Mouse (Mus musculus): ENCODE measurements around the gene Loxl4. TPM values are rescaled to one million over a fixed set of nuclear protein-coding genes. Genes with fewer than 3 reads are reported as not detected.

Loxl4 gene
- polyA plus RNA-seq, 1 experiment from 2014 or later = 0.13 TPM

- WGBS = 88% methylated on average over 3 of the region's 3 CpGs
- Histone ChIP-seq H3K36me3 (ENCODE audit: poor library complexity, severe bottlenecking) (peaks cover 10% of the 10 kb centered on the region; the same call in 1 of the 2 replicates), H3K4me3 (no peak overlapping the region), H3K9ac (no peak overlapping the region), H3K4me1 (no peaks in the 10 kb centered on the region), H3K4me2 (no peak overlapping the region), H3K27me3 (no peaks in the 10 kb centered on the region), H3K27ac (no peak overlapping the region), H3K9me3 (replicated peaks) (no peaks in the 10 kb centered on the region)
- ATAC-seq = no peak
Observed at GRCm38 (mm10) chr19:42558701-42559100, 53.9 kb downstream of the Loxl4 start.

Other genes with a start within 250 kb of the Loxl4 start
- gene Crtac1, start 181.0 kb downstream of the Loxl4 start, polyA plus RNA-seq (2015; fragmentation: Nextera tagmentation; extraction: Ambion mirVana) = 12.0 and 14.1 TPM in 2 replicates
- 15.9 and 18.1 TPM in 2 replicates for gene R3hcc1l, start 94.1 kb downstream of the Loxl4 start, polyA plus RNA-seq (2015; fragmentation: Nextera tagmentation; extraction: Ambion mirVana)
- 1.1 TPM in 2 replicates for gene Pyroxd2, start 140.0 kb upstream of the Loxl4 start, polyA plus RNA-seq (2015; fragmentation: Nextera tagmentation; extraction: Ambion mirVana)
- gene Hps1, start 167.2 kb upstream of the Loxl4 start, polyA plus RNA-seq (2015; fragmentation: Nextera tagmentation; extraction: Ambion mirVana) = 14.7 and 14.8 TPM in 2 replicates

Measured in forebrain, embryonic 13.5 days (tissue).